Mouse (Mus musculus) liver, embryonic 12.5 days (tissue): ENCODE results near the gene Cetn4. TPM values are rescaled to one million over a fixed set of nuclear protein-coding genes. Genes with fewer than 3 reads are reported as not detected.

Experiments used
- ATAC-seq: fragments of 200-750 bp; cut with Nextera tagmentation; 2 replicates; pipeline ENCODE4 v1.8.0; 2017; ENCODE audit warnings: moderate number of reproducible peaks, mild to moderate bottlenecking, moderate library complexity
- H3K27ac ChIP-seq: fragments of 300-500 bp; sonication (generic); 2 replicates; pipeline ENCODE4 v1.5.1; 2016; ENCODE audit warnings: mild to moderate bottlenecking
- H3K27me3 ChIP-seq: fragments of 300-500 bp; sonication (generic); replicated peaks from 2 replicates; pipeline ENCODE4 v1.6.1; 2016; ENCODE audit warnings: mild to moderate bottlenecking, moderate library complexity
- H3K36me3 ChIP-seq: fragments of 300-500 bp; sonication (generic); 2 replicates; pipeline ENCODE4 v1.6.1; 2016; ENCODE audit warnings: mild to moderate bottlenecking, moderate library complexity
- H3K4me1 ChIP-seq: fragments of 300-500 bp; sonication (generic); 2 replicates; pipeline ENCODE4 v1.6.1; 2016
- H3K4me2 ChIP-seq: fragments of 300-500 bp; sonication (generic); 2 replicates; pipeline ENCODE4 v1.6.1; 2016; ENCODE audit warnings: mild to moderate bottlenecking, moderate library complexity
- H3K4me3 ChIP-seq: fragments of 300-500 bp; sonication (generic); 2 replicates; pipeline ENCODE4 v1.5.1; 2016; ENCODE audit warnings: mild to moderate bottlenecking, moderate library complexity
- H3K9ac ChIP-seq: fragments of 300-500 bp; sonication (generic); 2 replicates; pipeline ENCODE4 v1.6.1; 2016; ENCODE audit warnings: mild to moderate bottlenecking, moderate library complexity
- H3K9me3 ChIP-seq: fragments of 300-500 bp; sonication (generic); replicated peaks from 2 replicates; pipeline ENCODE4 v1.6.1; 2016; ENCODE audit warnings: mild to moderate bottlenecking, moderate library complexity
- WGBS: fragments of 180-500 bp; shearing (Covaris S2); methylation state at CpG from one replicate; pipeline ENCODE4 v1.1.7; 2016; ENCODE audit not compliant: insufficient replicate concordance; 5-methylcytosine and 5-hydroxymethylcytosine counted together
- polyA plus RNA-seq: library from polyadenylated mRNA; unstranded; fragments of >200 nt; fragmentation: Nextera tagmentation; extraction: Ambion mirVana; gene quantifications from 2 replicates; pipeline ENCODE4 v1.2.1, GENCODE M21; 2016

Cetn4 gene
- polyA plus RNA-seq, 1 experiment from 2014 or later, result 2.3 TPM

DNA sequence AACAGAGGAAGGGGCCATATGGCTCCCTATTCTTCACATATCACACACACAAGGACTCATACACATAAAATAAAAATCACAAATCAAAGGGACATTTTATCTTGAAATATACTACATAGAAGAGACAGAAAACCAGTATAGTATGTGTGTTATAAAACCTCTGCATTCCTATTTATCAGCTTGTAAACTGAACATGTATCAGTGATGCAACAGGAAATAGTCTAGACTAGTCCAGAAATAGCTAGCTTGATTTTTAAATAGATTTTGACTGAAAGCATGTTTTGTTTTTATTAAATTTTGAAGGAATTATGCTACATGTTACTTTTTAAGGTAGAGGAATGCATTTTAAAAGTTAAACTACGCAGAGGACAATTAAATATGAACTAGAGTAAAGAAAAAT, 17.5 kb upstream of the Cetn4 start:
- Histone ChIP-seq H3K9me3 (no peaks in the 10 kb centered on the region), H3K27ac (no peak overlapping the region), H3K4me3 (no peak overlapping the region), H3K9ac (no peak overlapping the region), H3K4me1 (peaks cover 70% of the 10 kb centered on the region), H3K27me3 (no peaks in the 10 kb centered on the region), H3K36me3 (no peaks in the 10 kb centered on the region), H3K4me2 (no peak overlapping the region)
- no peak for ATAC-seq
- 81% methylated on average over 1 of the region's 1 CpGs for WGBS

DNA sequence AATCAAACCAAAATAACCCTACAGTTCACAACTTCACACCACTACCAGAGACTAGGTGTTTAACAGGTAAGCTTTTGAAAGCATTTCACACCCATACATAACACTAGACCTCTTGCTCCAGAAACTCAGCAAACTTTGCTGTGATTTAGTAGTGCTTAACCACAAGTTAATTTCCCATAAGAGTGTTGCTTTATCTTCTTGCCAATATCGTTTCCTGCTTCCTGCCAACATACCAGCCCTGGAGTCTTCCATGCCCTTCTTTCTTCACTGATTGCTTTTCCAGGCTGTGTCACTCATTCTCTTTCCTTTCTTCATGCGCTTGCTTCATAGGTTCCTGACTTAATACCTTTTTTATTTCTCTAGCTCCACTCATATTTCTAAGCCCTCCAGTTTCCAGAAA, 16.0 kb upstream of the Cetn4 start:
- Histone ChIP-seq H3K9me3 (no peaks in the 10 kb centered on the region), H3K4me2 (no peak overlapping the region), H3K27ac (no peak overlapping the region), H3K27me3 (no peaks in the 10 kb centered on the region), H3K4me3 (no peak overlapping the region), H3K36me3 (no peaks in the 10 kb centered on the region), H3K4me1 (peaks cover 66% of the 10 kb centered on the region), H3K9ac (no peak overlapping the region)
- WGBS, result 40% methylated on average over 2 of the region's 2 CpGs
- no peak for ATAC-seq

DNA sequence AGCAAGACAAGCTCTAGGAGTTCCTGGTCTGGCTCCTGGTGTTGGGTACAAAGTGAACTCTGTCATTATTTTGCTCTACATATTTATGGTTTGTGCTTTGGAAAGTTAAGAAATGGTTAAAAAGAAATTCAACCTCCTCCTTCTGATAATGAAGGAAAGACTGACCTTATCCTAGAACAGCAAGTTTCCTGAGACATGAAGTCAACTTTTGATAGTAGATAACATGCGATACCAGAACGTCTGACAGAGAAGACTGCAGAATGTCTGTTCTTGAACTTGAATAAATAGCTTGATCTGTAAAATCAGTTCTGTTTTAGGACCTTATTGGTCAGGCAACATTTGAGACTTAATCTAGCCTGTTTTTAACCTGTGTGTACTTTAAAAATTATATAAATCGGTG, 14.1 kb upstream of the Cetn4 start:
- no peak overlapping the region for H3K4me3 ChIP-seq
- peak overlapping the region; percentile 27; the same call in 1 of the 2 replicates for H3K4me2 ChIP-seq
- whole genome bisulfite sequencing, result 30% methylated on average over 3 of the region's 3 CpGs
- H3K4me1 ChIP-seq, result peaks cover 50% of the 10 kb centered on the region
- no peaks in the 10 kb centered on the region for H3K9me3 ChIP-seq
- ATAC-seq, result peak; percentile 62; the same call in 1 of the 2 replicates
- no peaks in the 10 kb centered on the region for H3K27me3 ChIP-seq
- H3K9ac ChIP-seq, result no peak overlapping the region
- H3K36me3 ChIP-seq, result no peaks in the 10 kb centered on the region
- H3K27ac ChIP-seq, result peak overlapping the region; percentile 41; the same call in 1 of the 2 replicates

DNA sequence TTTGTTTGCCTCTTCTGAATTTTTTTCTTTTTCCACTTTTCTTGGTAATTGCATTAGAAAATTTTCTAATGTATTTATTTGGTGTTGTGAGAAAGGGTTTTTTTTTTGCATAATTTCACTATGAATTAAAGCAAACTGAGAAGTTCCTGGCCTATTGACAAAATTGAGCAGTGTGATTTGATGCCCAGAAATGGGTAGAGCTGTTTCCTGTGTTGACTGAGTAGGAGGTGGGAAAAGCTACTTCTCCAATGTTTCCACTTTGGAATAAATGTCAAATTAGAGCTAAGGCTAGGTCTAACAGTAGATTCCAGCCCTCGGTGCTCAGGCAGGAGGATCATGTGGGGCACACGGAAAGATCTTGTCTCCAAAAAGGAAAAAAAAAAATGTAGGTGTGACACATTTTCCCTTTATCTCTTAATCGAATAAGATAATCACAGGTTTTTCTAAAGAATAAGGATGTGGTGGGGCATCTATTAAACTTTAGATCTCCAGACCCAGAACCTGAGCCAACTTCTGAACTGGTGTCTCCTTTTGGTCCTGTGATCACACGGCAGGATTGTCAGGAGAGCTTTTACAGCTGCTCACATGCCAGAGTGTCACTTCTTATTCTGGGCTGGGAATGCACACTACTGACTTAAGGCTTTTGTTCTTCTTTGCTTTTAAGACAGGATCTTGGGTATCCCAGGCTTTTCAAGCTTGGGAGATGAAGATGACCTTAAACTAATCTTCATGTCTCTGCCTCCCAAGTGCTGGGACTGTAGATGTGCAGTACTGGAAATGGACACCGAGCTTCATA, 13.0 kb upstream of the Cetn4 start:
- 51% methylated on average over 5 of the region's 5 CpGs for WGBS
- H3K9ac ChIP-seq, result no peak overlapping the region
- H3K27me3 ChIP-seq, result no peaks in the 10 kb centered on the region
- peaks cover 5% of the 10 kb centered on the region; the same call in 1 of the 2 replicates for H3K36me3 ChIP-seq
- no peak overlapping the region for H3K27ac ChIP-seq
- ATAC-seq, result no peak
- H3K4me2 ChIP-seq, result no peak overlapping the region
- H3K4me1 ChIP-seq, result peaks cover 40% of the 10 kb centered on the region
- H3K4me3 ChIP-seq, result no peak overlapping the region
- no peaks in the 10 kb centered on the region for H3K9me3 ChIP-seq

DNA sequence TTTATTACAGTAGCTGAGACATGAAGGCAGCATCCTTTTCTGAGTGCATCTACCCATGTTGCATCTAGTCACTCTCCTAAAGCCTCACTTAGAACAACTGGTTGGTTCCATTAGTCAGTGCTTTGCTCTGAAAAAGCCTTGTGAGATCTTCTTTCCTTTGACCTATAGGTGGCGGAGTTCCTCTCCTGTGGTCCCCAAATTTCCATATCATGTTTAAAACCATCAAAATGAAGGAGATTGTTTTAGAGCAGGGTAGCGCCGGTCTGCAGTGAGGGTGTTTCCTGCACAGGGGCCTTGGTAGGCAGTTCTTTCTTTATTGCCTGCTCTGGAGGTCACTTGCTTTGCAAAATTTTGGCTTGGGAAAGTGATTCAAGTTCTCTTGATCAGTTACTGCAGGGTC, 11.8 kb upstream of the Cetn4 start:
- no peak overlapping the region for H3K27ac ChIP-seq
- peak; percentile 43; the same call in 1 of the 2 replicates for ATAC-seq
- 25% methylated on average over 3 of the region's 3 CpGs for WGBS

DNA sequence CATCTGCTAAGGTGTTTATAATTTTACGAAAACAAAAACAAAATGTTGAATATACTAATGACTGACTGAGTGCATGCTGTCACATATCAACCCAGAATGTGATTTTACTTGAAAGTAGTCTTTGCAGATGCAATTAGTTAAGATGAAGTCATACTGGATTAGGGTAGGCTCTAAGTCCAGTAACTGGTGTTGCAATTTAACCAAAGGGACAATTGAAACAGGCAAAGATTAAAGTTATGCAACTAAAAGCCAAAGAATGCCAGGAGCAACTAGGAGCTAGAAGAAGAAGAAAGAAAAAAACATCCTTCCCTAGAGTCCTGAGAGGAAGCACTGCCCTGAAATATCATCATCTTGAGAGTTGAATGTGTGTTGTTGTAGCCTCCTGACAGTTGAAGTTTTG, 3.7 kb upstream of the Cetn4 start:
- Histone ChIP-seq H3K9me3 (no peaks in the 10 kb centered on the region), H3K27me3 (no peaks in the 10 kb centered on the region), H3K27ac (no peak overlapping the region), H3K4me3 (no peak overlapping the region), H3K9ac (no peak overlapping the region), H3K36me3 (peaks cover 29% of the 10 kb centered on the region), H3K4me2 (no peak overlapping the region), H3K4me1 (peaks cover 19% of the 10 kb centered on the region)
- 84% methylated on average over 1 of the region's 1 CpGs for WGBS
- ATAC-seq, result no peak

More for the DNA sequence above, 11.8 kb upstream of the Cetn4 start:
- Histone ChIP-seq H3K4me2 (no peak overlapping the region), H3K4me1 (peaks cover 36% of the 10 kb centered on the region), H3K27me3 (no peaks in the 10 kb centered on the region), H3K9me3 (no peaks in the 10 kb centered on the region), H3K36me3 (peaks cover 14% of the 10 kb centered on the region), H3K4me3 (no peak overlapping the region), H3K9ac (no peak overlapping the region)

DNA sequence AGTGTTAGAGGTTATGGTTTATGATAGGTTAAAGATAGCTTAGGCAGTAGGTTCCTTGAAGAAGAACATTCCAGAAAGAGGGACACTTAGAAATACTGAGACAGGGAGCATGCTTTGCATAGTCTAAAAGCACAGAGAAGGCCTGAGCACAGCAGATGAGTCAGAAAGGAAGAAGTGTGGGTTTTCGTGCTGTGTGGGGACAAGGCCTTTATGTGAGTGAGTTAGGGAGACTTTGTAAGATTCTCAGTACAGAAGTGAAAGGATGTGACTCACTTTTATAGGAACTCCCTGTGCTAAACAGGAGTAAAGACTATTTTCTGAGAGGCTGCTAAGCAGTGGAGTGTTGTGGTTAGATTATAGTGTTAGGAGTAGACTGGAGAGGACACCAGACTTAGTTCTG, 863 bp upstream of the Cetn4 start:
- Histone ChIP-seq H3K4me3 (peak overlapping the region; percentile 90), H3K4me2 (peak overlapping the region; percentile 92), H3K27ac (peak overlapping the region; percentile 20; the same call in 1 of the 2 replicates), H3K36me3 (0 out of 2 replicates have a peak, but pooled peaks cover 6% of the 10 kb centered on the region), H3K4me1 (peaks cover 21% of the 10 kb centered on the region), H3K9ac (peak overlapping the region; percentile 90; the same call in 1 of the 2 replicates), H3K9me3 (no peaks in the 10 kb centered on the region), H3K27me3 (no peaks in the 10 kb centered on the region)
- WGBS, result 14% methylated on average over 1 of the region's 1 CpGs
- no peak for ATAC-seq

DNA sequence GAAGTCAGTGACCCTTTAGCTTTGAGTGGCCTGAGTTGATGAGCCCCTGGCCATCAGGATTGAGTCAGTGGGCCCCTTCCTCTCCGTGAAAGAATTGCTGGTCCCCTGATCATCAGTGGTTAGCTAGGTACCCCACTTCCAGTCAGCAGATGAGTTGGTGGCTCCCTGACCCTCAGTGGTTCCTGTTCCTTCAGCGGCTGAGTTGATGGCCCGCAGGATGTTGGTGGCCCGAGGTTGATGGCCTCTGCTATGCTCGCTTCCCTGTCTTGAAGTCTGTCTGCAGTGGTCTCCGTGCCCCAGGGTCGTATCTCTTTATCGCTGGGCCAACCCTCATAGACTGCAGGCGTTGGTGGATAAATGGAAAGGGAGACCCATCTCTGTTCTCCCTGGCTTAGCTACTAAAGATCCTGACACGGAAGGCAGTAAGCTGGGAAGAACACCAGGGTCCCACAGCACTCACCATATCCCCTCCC, 575 bp downstream of the Cetn4 start:
- Histone ChIP-seq H3K9me3 (no peaks in the 10 kb centered on the region), H3K4me3 (peak overlapping the region; percentile 90), H3K36me3 (0 out of 2 replicates have a peak, but pooled peaks cover 5% of the 10 kb centered on the region), H3K9ac (peak overlapping the region; percentile 90), H3K27me3 (no peaks in the 10 kb centered on the region), H3K4me1 (peaks cover 21% of the 10 kb centered on the region), H3K4me2 (peak overlapping the region; percentile 92), H3K27ac (peak overlapping the region; percentile 51; the same call in 1 of the 2 replicates)
- WGBS, result under 1% methylated on average over 10 of the region's 10 CpGs
- ATAC-seq, result peak; percentile 70

DNA sequence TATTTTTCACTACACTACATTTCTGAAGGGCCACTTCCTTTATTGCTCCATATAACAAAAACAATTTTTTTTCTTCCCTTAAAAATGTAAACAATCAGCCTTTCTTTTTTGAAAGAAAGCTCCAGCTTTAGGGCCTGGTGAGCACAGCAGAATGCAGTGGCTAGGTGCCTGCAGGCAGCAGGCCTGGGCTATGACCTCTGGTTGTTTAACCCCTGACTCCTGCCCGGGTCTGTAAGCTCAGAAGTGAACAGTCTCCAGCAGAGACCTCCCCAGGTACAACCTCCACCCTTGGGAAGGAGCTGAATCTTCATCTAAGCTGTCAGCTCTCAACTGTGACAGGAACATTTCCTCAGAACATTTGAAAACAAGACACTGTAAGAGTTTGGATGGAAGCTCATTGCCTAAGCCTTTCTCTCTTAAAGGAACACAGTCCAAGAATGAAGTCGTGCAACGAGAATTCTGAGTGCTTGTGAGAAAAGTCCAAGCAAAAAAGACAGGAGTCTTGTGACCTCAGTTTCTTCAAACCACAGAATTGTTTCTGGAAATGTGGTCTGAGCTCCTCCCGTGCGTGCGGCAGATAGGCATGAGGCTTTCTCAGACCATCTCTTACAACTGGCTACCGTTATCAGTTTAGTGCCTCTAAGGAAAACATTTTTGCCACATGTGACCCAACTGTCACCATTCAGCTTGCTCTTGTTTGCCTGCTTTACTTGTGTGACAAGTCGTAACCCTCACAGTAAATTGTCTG, 8.9 kb downstream of the Cetn4 start:
- Histone ChIP-seq H3K9me3 (no peaks in the 10 kb centered on the region), H3K27ac (peak overlapping the region; percentile 87), H3K4me2 (peak overlapping the region; percentile 39), H3K36me3 (no peaks in the 10 kb centered on the region), H3K4me1 (peaks cover 18% of the 10 kb centered on the region), H3K4me3 (no peak overlapping the region), H3K27me3 (no peaks in the 10 kb centered on the region), H3K9ac (0 out of 2 replicates have a peak overlapping the region, but pooled peaks have one; percentile 19)
- ATAC-seq, result peak; percentile 88
- WGBS, result 19% methylated on average over 8 of the region's 8 CpGs

DNA sequence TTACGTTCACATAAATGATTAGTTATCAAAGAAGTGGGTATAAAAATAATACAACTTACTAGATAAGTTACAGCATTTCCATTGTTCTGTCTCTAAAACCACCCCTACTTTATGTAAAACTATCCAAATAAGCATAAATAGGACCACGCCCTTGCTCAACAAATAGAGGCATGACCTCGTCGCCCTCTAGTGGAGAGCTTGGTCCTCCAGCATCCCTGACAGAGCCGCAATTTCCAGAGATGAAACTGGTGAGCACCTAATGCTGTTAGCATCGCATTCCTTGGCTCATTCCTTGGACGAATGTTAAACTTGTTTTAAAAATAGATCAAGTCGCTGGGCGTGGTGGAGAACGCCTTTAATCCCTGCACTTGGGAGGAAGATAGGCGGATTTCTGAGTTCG, 9.8 kb downstream of the Cetn4 start:
- Histone ChIP-seq H3K4me1 (peaks cover 22% of the 10 kb centered on the region), H3K27me3 (no peaks in the 10 kb centered on the region), H3K36me3 (no peaks in the 10 kb centered on the region), H3K4me3 (no peak overlapping the region), H3K9ac (no peak overlapping the region), H3K9me3 (no peaks in the 10 kb centered on the region), H3K27ac (no peak overlapping the region), H3K4me2 (no peak overlapping the region)
- 25% methylated on average over 12 of the region's 12 CpGs for WGBS
- ATAC-seq, result peak; percentile 66

DNA sequence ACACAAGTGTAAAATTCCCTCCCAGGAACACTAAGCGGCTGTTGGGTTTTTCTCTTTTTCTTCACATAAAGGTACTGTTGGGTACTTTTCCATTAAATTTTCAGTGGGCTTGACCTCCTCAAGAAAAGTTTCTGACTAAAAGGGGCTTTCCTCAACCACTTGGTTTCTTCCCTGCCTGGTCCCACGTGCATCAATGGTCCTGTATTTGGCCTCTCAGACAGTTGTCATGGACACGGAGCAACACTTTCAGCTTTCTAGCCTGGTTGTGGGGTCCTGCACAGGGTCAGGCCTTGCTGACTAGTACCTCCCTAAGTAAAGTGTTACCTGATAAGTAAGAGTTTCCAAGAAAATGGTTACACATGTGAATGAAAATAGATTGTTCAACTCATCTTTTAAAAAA, 13.0 kb downstream of the Cetn4 start:
- Histone ChIP-seq H3K27ac (no peak overlapping the region), H3K27me3 (no peaks in the 10 kb centered on the region), H3K4me2 (no peak overlapping the region), H3K4me3 (no peak overlapping the region), H3K9me3 (no peaks in the 10 kb centered on the region), H3K4me1 (peaks cover 21% of the 10 kb centered on the region), H3K9ac (no peak overlapping the region), H3K36me3 (no peaks in the 10 kb centered on the region)
- ATAC-seq, result no peak
- WGBS, result 68% methylated on average over 3 of the region's 3 CpGs

DNA sequence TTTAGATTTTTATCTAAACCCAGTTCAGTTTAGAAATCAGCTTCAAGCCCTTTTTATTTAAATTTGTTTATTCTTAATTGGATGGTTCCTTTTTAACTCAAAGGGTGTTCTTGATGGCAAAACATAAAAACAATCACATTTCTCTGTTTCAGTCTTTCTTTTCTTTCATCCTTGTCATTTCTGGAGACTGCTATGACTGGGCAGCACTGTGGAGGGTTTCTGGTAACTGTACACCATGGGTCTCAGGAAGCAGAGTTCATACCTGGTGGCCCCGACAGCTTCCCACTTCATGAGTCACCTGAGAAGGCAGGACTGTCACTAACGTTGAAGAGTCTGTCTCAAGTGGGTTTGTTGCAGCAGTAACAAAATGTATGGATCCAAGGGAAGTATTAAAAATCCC, 19.9 kb downstream of the Cetn4 start:
- Histone ChIP-seq H3K4me3 (no peak overlapping the region), H3K9ac (no peak overlapping the region), H3K27ac (no peak overlapping the region), H3K9me3 (no peaks in the 10 kb centered on the region), H3K27me3 (no peaks in the 10 kb centered on the region), H3K4me2 (no peak overlapping the region), H3K36me3 (no peaks in the 10 kb centered on the region), H3K4me1 (no peaks in the 10 kb centered on the region)
- WGBS, result 52% methylated on average over 2 of the region's 2 CpGs
- ATAC-seq, result no peak
